Mouse (Mus musculus) ES-Bruce4 (cell line): ENCODE data around the gene Scube1.

ENCODE experiments used
- CTCF ChIP-seq: IDR thresholded peaks from one replicate; pipeline ENCODE4 v1.8.1; 2011; ENCODE audit warnings: low read depth, low read length
- EP300 ChIP-seq: IDR thresholded peaks from 2 replicates; pipeline ENCODE4 v1.6.1; 2011; ENCODE audit warnings: low read depth, low read length; ENCODE audit not compliant: insufficient read depth
- POLR2A ChIP-seq: IDR thresholded peaks from one replicate; pipeline ENCODE4 v1.8.1; 2011; ENCODE audit warnings: low read length; ENCODE audit not compliant: insufficient read depth

DNA sequence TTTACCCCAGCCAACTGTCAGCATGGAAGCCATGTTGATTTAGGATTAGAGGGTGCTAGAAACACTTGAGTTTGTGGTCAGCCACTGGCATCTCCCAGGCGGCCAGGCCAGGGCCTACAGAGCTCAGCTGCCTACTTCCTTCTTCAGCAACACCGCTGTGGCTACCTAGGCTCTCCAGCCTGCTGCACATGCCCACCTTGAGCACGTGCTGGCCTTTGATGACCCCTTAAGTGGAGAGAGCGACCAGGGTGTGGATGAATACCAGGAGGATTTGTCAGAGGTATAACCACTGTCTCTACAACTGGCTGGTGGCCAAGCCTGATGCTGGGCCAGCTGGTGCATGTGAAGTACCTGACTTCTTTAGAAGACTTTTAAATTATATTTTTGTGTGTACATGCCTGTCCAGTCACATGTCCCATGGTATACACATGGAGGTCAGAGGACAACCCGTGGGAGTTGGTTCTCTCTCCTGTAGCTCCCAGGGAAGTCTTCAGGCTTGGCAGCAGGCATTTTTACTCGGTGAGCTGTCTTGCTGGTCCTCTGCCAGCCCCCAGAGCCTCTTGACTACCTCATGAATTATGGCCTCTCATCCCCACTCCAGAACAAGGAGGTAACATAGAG lies 150.0 kb downstream of the Scube1 start:
- no peak for TF ChIP-seq POLR2A
- no peak for TF ChIP-seq CTCF
- no peak for TF ChIP-seq EP300
